Mouse (Mus musculus): ENCODE data around the gene Asic5. TPM values are rescaled to one million over a fixed set of nuclear protein-coding genes. Genes with fewer than 3 reads are reported as not detected.

Gene Asic5
- polyA plus RNA-seq, 1 experiment from 2014 or later, result 0.13 TPM

Other genes starting within 250 kb of the Asic5 start
- gene Ctso, start 49.7 kb upstream of the Asic5 start, polyA plus RNA-seq (2015; fragmentation: Nextera tagmentation; extraction: Ambion mirVana), result 25.5 and 32.7 TPM in 2 replicates
- 0.69 and 1.4 TPM in 2 replicates for gene Tdo2, start 6.1 kb upstream of the Asic5 start, polyA plus RNA-seq (2015; fragmentation: Nextera tagmentation; extraction: Ambion mirVana)
- 3.2 and 3.6 TPM in 2 replicates for gene Gucy1b1, start 92.4 kb downstream of the Asic5 start, polyA plus RNA-seq (2015; fragmentation: Nextera tagmentation; extraction: Ambion mirVana)
- 2.8 and 2.9 TPM in 2 replicates for gene Gucy1a1, start 163.5 kb downstream of the Asic5 start, polyA plus RNA-seq (2015; fragmentation: Nextera tagmentation; extraction: Ambion mirVana)

Data from thymus, postnatal 0 days (tissue).